Mouse (Mus musculus): ENCODE measurements at regions not wholly inside any gene's neighbourhood (a gene's known extent, or its start where the extent isn't known, plus 50 kb on each side); places are given as distances from the start of the nearest gene placed in this dataset.

DNA sequence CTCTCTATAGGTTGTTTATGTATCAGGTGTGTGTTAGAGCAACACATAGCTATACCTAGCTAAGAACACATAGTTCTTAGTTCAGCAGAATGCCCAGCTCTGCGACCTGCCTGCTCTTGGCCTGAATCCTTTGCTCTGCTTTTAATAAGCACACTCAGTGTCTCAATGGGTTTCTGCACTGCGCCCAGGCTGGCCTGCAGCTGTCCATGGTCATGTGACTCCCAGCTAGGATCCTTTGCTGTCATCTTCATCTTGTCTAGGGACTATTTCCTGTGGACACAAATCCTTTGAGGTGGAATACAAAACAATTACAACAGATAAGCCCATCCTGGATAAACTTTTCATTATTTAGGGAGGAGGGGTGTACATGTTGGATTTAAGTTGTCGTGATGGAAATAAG is 490.7 kb downstream of the 1700129C05Rik start:
- no peaks in the 10 kb centered on the region; the same call in 1 of the 2 replicates for H3K4me1 ChIP-seq (ENCODE audit: control insufficient read depth, insufficient read depth, low read length)
- no peaks in the 10 kb centered on the region for H3K36me3 ChIP-seq (ENCODE audit: control insufficient read depth, insufficient read depth, low read length)
- no peak overlapping the region for H3K27ac ChIP-seq (ENCODE audit: low read length)
- no peak overlapping the region for H3K4me3 ChIP-seq (ENCODE audit: low read length)
- no peak for ATAC-seq
- no peak overlapping the region for H3K4me2 ChIP-seq (ENCODE audit: low read depth, low read length)
- no peaks in the 10 kb centered on the region for H3K9me3 ChIP-seq (ENCODE audit: control insufficient read depth, low read length)
- H3K27me3 ChIP-seq (replicated peaks; ENCODE audit: control insufficient read depth, insufficient read depth, low read length), result no peaks in the 10 kb centered on the region
- H3K9ac ChIP-seq (ENCODE audit: low read depth, low read length), result no peak overlapping the region
- 89% methylated on average over 3 of the region's 3 CpGs for WGBS

- Histone ChIP-seq H3K4me1 (ENCODE audit: control insufficient read depth, insufficient read depth, low read length) (no peaks in the 10 kb centered on the region), H3K36me3 (ENCODE audit: control insufficient read depth, insufficient read depth, low read length) (no peaks in the 10 kb centered on the region), H3K9ac (ENCODE audit: low read depth, low read length) (no peak overlapping the region), H3K4me2 (ENCODE audit: low read depth, low read length) (no peak overlapping the region), H3K9me3 (ENCODE audit: control insufficient read depth, low read length) (no peaks in the 10 kb centered on the region), H3K27ac (ENCODE audit: low read length) (no peak overlapping the region), H3K27me3 (replicated peaks; ENCODE audit: control insufficient read depth, insufficient read depth, low read length) (no peaks in the 10 kb centered on the region), H3K4me3 (ENCODE audit: low read length) (no peak overlapping the region)
- 40% methylated on average over 6 of the region's 6 CpGs for WGBS
- ATAC-seq, result no peak
Measured at GRCm38 (mm10) chr14:58651210-58651609, 491.5 kb downstream of the 1700129C05Rik start.

DNA sequence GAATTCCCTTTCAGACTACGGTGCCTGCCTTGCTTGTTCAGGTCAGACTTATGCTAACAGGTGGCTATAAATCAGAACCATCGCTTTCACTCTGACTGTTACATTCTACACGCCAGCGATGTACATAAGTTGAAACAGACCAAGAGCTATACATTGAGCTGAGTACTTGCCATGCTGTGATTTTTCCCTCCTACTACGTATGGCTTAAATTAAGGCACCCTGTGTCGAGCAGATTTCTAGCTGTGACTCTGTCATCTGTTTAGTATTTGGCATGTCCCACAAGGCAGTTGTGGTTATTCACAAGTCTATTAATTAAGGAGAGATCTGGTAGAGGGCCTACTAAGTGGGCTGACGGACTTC is 504.4 kb downstream of the 1700129C05Rik start:
- H3K9me3 ChIP-seq (ENCODE audit: control insufficient read depth, low read length), result no peaks in the 10 kb centered on the region
- H3K9ac ChIP-seq (ENCODE audit: low read depth, low read length), result no peak overlapping the region
- WGBS, result 73% methylated on average over 7 of the region's 7 CpGs
- no peak for ATAC-seq
- no peak overlapping the region for H3K4me2 ChIP-seq (ENCODE audit: low read depth, low read length)
- no peaks in the 10 kb centered on the region for H3K27me3 ChIP-seq (replicated peaks; ENCODE audit: control insufficient read depth, insufficient read depth, low read length)
- H3K36me3 ChIP-seq (ENCODE audit: control insufficient read depth, insufficient read depth, low read length), result no peaks in the 10 kb centered on the region
- no peak overlapping the region for H3K4me3 ChIP-seq (ENCODE audit: low read length)
- H3K4me1 ChIP-seq (ENCODE audit: control insufficient read depth, insufficient read depth, low read length), result no peaks in the 10 kb centered on the region
- H3K27ac ChIP-seq (ENCODE audit: low read length), result no peak overlapping the region

- Histone ChIP-seq H3K4me2 (ENCODE audit: low read depth, low read length) (no peak overlapping the region), H3K4me3 (ENCODE audit: low read length) (no peak overlapping the region), H3K27ac (ENCODE audit: low read length) (no peak overlapping the region), H3K27me3 (replicated peaks; ENCODE audit: control insufficient read depth, insufficient read depth, low read length) (no peaks in the 10 kb centered on the region), H3K36me3 (ENCODE audit: control insufficient read depth, insufficient read depth, low read length) (no peaks in the 10 kb centered on the region), H3K9ac (ENCODE audit: low read depth, low read length) (no peak overlapping the region), H3K9me3 (ENCODE audit: control insufficient read depth, low read length) (no peaks in the 10 kb centered on the region), H3K4me1 (ENCODE audit: control insufficient read depth, insufficient read depth, low read length) (no peaks in the 10 kb centered on the region)
- ATAC-seq, result no peak
- 65% methylated on average over 13 of the region's 13 CpGs for WGBS
Measured at GRCm38 (mm10) chr14:58637405-58638336, 505.0 kb downstream of the 1700129C05Rik start.

- 42% methylated on average over 9 of the region's 9 CpGs for WGBS
- ATAC-seq, result peak; percentile 33; the same call in 1 of the 2 replicates
- Histone ChIP-seq H3K4me2 (ENCODE audit: low read depth, low read length) (no peak overlapping the region), H3K9me3 (ENCODE audit: control insufficient read depth, low read length) (no peaks in the 10 kb centered on the region), H3K4me3 (ENCODE audit: low read length) (no peak overlapping the region), H3K27ac (ENCODE audit: low read length) (no peak overlapping the region), H3K9ac (ENCODE audit: low read depth, low read length) (no peak overlapping the region), H3K27me3 (replicated peaks; ENCODE audit: control insufficient read depth, insufficient read depth, low read length) (no peaks in the 10 kb centered on the region), H3K4me1 (ENCODE audit: control insufficient read depth, insufficient read depth, low read length) (no peaks in the 10 kb centered on the region), H3K36me3 (ENCODE audit: control insufficient read depth, insufficient read depth, low read length) (no peaks in the 10 kb centered on the region)
Measured at GRCm38 (mm10) chr14:58631221-58631620, 511.5 kb downstream of the 1700129C05Rik start.

DNA sequence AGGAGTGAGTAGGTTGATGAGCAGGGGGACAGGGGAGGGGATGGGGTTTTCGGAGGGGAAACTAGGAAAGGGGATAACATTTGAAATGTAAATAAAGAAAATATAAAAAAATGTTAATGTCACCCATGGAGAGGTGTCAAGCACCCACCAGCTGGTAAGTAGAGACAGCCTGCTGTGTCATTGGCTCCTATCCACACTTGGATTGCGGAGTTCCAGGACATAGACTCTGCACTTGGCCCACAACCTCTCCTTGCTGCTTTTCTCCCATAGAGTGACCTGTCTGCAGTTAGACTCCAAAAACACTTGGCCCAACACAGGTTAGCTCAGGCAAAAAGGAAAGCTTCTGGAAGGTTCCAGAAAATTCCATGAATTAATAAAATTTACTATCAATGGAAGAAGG is 514.4 kb downstream of the 1700129C05Rik start:
- no peaks in the 10 kb centered on the region for H3K4me1 ChIP-seq (ENCODE audit: control insufficient read depth, insufficient read depth, low read length)
- no peak overlapping the region for H3K27ac ChIP-seq (ENCODE audit: low read length)
- 90% methylated on average over 2 of the region's 2 CpGs for WGBS

DNA sequence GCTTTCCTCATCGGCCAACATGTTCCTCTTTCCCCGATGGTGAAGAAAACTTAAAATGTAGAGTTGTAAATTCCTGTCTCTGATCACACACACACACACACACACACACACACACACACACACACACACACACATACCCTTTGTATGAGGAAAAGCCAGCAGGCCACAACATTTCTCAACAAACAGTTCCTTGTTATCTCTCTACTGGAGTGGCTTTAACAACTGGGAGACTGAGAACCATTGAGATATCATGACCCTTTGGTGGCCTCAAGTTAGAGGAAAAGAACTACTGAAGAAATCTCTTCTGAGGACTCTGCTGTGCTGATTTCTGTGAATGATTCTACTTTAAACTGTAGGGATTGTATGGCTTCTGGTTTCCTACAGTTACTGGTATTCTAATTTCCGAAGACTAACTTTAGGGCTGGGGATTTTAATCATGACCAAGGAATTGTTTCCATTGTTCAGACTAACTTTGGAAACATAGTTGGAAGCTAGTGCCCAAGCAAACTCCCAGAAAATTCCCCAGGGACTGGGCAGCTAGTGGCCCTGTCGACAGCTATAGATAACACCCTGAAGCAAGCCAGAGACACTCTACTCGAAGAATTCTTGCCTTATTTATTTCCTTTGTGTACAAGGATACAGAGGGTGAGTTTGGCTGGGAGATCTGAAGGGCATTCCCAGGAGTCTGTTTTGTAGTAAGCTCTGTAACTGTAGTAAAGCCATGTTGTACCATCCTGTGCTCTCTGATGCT is 516.0 kb downstream of the 1700129C05Rik start:
- Histone ChIP-seq H3K9ac (ENCODE audit: low read depth, low read length) (no peak overlapping the region), H3K4me2 (ENCODE audit: low read depth, low read length) (no peak overlapping the region), H3K4me1 (ENCODE audit: control insufficient read depth, insufficient read depth, low read length) (no peaks in the 10 kb centered on the region), H3K4me3 (ENCODE audit: low read length) (no peak overlapping the region), H3K27me3 (replicated peaks; ENCODE audit: control insufficient read depth, insufficient read depth, low read length) (no peaks in the 10 kb centered on the region), H3K27ac (ENCODE audit: low read length) (no peak overlapping the region), H3K36me3 (ENCODE audit: control insufficient read depth, insufficient read depth, low read length) (no peaks in the 10 kb centered on the region), H3K9me3 (ENCODE audit: control insufficient read depth, low read length) (no peaks in the 10 kb centered on the region)
- WGBS, result 48% methylated on average over 5 of the region's 5 CpGs
- ATAC-seq, result no peak

More for the DNA sequence above, 514.4 kb downstream of the 1700129C05Rik start:
- Histone ChIP-seq H3K4me2 (ENCODE audit: low read depth, low read length) (no peak overlapping the region), H3K36me3 (ENCODE audit: control insufficient read depth, insufficient read depth, low read length) (no peaks in the 10 kb centered on the region), H3K9me3 (ENCODE audit: control insufficient read depth, low read length) (no peaks in the 10 kb centered on the region), H3K4me3 (ENCODE audit: low read length) (no peak overlapping the region), H3K9ac (ENCODE audit: low read depth, low read length) (no peak overlapping the region), H3K27me3 (replicated peaks; ENCODE audit: control insufficient read depth, insufficient read depth, low read length) (no peaks in the 10 kb centered on the region)
- ATAC-seq, result no peak

GRCm38 (mm10) chr14:58620186-58620585 is 522.5 kb downstream of the 1700129C05Rik start:
- no peaks in the 10 kb centered on the region for H3K36me3 ChIP-seq (ENCODE audit: control insufficient read depth, insufficient read depth, low read length)
- H3K4me3 ChIP-seq (ENCODE audit: low read length), result no peak overlapping the region
- no peak overlapping the region for H3K9ac ChIP-seq (ENCODE audit: low read depth, low read length)
- no peaks in the 10 kb centered on the region for H3K4me1 ChIP-seq (ENCODE audit: control insufficient read depth, insufficient read depth, low read length)
- H3K4me2 ChIP-seq (ENCODE audit: low read depth, low read length), result no peak overlapping the region
- no peak overlapping the region for H3K27ac ChIP-seq (ENCODE audit: low read length)
- ATAC-seq, result no peak
- no peaks in the 10 kb centered on the region for H3K27me3 ChIP-seq (replicated peaks; ENCODE audit: control insufficient read depth, insufficient read depth, low read length)
- H3K9me3 ChIP-seq (ENCODE audit: control insufficient read depth, low read length), result no peaks in the 10 kb centered on the region
- 96% methylated on average over 2 of the region's 2 CpGs for WGBS

- no peak for ATAC-seq
- Histone ChIP-seq H3K9me3 (ENCODE audit: control insufficient read depth, low read length) (no peaks in the 10 kb centered on the region), H3K4me2 (ENCODE audit: low read depth, low read length) (no peak overlapping the region), H3K36me3 (ENCODE audit: control insufficient read depth, insufficient read depth, low read length) (no peaks in the 10 kb centered on the region), H3K27me3 (replicated peaks; ENCODE audit: control insufficient read depth, insufficient read depth, low read length) (no peaks in the 10 kb centered on the region), H3K4me3 (ENCODE audit: low read length) (no peak overlapping the region), H3K9ac (ENCODE audit: low read depth, low read length) (no peak overlapping the region), H3K27ac (ENCODE audit: low read length) (no peak overlapping the region), H3K4me1 (ENCODE audit: control insufficient read depth, insufficient read depth, low read length) (no peaks in the 10 kb centered on the region)
- WGBS, result 37% methylated on average over 10 of the region's 10 CpGs
Measured at GRCm38 (mm10) chr14:58617656-58618055, 525.0 kb downstream of the 1700129C05Rik start.
